ENCODE assay signal across 8 mouse cellular contexts in the genomic region with DNA sequence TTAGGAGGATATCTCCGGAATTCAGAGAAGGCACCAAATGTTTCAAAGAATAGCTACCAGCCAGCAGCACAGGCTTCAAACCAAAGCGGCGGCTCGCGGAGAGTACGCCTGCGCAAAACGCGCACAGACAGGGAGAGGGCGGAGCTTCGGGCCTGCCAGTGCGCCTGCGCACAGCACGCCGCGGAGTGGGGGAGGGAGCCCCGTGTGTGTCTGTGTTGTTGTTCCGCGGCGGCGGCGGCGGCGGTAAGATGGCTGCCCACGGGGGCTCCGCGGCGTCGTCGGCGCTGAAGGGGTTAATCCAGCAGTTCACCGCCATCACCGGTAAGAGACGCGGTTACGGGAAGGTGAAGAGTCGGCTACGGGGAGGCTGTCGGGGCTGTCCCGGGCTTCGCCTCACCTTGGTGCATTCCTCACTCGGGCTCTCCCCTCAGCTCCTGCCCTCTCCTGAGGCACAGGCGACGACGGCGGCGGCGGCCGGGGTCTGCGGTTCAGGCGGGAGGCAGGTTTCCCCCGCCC. TPM values are rescaled to one million over a fixed set of nuclear protein-coding genes. Genes with fewer than 3 reads are reported as not detected.
DNase-seq lines count a peak whose midpoint lies in the region; ATAC-seq and TF ChIP-seq lines count a peak whose summit lies in the region.

A gene (plus strand): TSS at position 218 of the 516 bp plus-strand sequence.

- TF ChIP-seq CTCF in Patski (IDR thresholded peaks at IDR 0.05), result no peak

- CTCF ChIA-PET in Patski (lab: Charles Lee), result interaction anchor here (1.2 to 1.8 kb wide), 2 partner anchors 11 to 13 kb away, joined by 5 to 6 read pairs; no protein-coding TSS in a partner anchor

- peak; percentile 71 for ATAC-seq in Patski
- ATAC-seq in hindbrain, embryonic 13.5 days (ENCODE audit: low FRiP score), result peak; percentile 97

- H3K9me3 ChIP-seq in hindbrain, embryonic 13.5 days, result no peaks in the 10 kb centered on the region

- POLR2A ChIA-PET in Patski (lab: Charles Lee), result no interaction called here

- DNase-seq in Patski (ENCODE audit: low read depth, low spot score), result no peak
- DNase-seq in cerebellum, postnatal 14 days, result peak; percentile 99
- DNase-seq in frontal cortex, postnatal 14 days (ENCODE audit: low spot score in 2 of 2), result peak; percentile 93 to 96
- DNase-seq in layer of hippocampus, postnatal 25 days (ENCODE audit: extremely low spot score in 1 of 2, low spot score in 1 of 2), result peak; percentile 96
- peak; percentile 97 for DNase-seq in lung, postnatal 25 days (ENCODE audit: low spot score)
- DNase-seq in retina, embryonic 14.5 days (ENCODE audit: low spot score), result peak; percentile 98
- peak; percentile 99 for DNase-seq in thymus, postnatal 4 days

- peaks cover 22% of the 10 kb centered on the region for H3K4me1 ChIP-seq in hindbrain, embryonic 13.5 days (replicated peaks)

- H3K27ac ChIP-seq in hindbrain, embryonic 13.5 days, result peak within 1 kb of the TSS; percentile 97

- no peaks in the 10 kb centered on the region for H3K27me3 ChIP-seq in Patski
- no peaks in the 10 kb centered on the region for H3K27me3 ChIP-seq in hindbrain, embryonic 13.5 days

- in situ Hi-C loops in Patski (cut with MboI; ENCODE audit: low pct_unique_long_range_greater_than_20kb), result no loop called here

- peak within 1 kb of the TSS; percentile 99 for H3K9ac ChIP-seq in hindbrain, embryonic 13.5 days

- peak within 1 kb of the TSS; percentile 99 for H3K4me3 ChIP-seq in hindbrain, embryonic 13.5 days

- under 1% methylated on average over 52 of the region's 52 CpGs for WGBS in hindbrain, embryonic 13.5 days

- H3K36me3 ChIP-seq in hindbrain, embryonic 13.5 days, result no peaks in the 10 kb centered on the region

- peak within 1 kb of the TSS; percentile 68 for H3K4me2 ChIP-seq in hindbrain, embryonic 13.5 days

RNA-seq across cellular contexts. Expression of the gene that starts here (rescaled TPM):
- polyA plus RNA-seq in Patski (2021), result 18.7 TPM
- polyA plus RNA-seq in hindbrain, embryonic 13.5 days (2015; fragmentation: Nextera tagmentation; extraction: Ambion mirVana), result 28.5 and 29.0 TPM in 2 replicates
- 10 to 100 TPM; 49.4 to 58.2 TPM for total RNA-seq in layer of hippocampus, postnatal 25 days (2021)
